Mouse (Mus musculus): Measurements from ENCODE around the gene Nudt8. TPM values are rescaled to one million over a fixed set of nuclear protein-coding genes. Genes with fewer than 3 reads are reported as not detected.
A peak's percentile ranks its signal among the peaks of the same experiment; 100 is the strongest.
"Not testable (repeated sequence)": the region's sequence is repeated elsewhere in the genome, so short reads cannot be mapped to it uniquely, and the experiment has no call there.

Nudt8 gene
- total RNA-seq, 4 experiments from 2014 or later = 7.7 to 9.4 (median 8.7) TPM

DNA sequence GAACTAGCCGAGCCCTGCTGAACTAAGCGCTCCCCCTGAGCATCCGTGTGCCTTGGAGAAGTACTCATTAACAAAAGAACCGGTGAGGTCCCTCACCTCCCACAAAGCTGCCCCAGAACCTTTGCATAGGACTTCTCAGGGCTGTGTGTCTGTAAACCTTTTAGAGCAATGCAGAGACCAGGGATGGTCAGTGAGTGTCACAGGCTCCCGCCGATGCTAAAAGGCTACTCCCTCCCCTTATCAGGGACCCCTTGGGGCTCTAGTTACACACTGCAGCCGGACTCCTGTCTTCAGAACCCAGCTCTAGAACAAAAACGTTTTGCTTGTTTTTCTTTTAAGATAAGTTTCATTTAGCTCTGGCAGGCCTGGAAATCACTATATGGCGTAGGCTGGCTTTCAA lies 12.7 kb downstream of the Nudt8 start:
- no peak for DNase-seq (ENCODE audit: low spot score in 2 of 2)

DNA sequence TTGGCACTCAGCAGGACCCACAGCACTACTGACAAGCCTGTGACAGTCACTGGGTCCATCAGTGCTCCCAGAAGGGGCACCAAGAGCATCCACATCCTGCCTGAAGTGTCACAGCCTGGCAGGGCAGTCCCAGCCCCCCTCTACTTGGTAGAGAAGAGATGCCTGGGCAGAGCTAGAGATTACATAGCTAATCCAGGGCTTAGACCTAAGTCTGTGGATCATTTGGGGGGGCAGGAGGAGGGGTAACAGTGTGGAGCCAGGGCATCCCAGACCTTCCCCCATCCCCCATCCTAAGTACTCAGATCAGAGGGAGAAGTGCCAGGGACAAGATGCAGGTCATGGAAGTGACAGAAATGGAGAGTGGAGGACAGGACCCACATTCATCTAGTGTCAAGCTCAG lies 14.4 kb downstream of the Nudt8 start:
- no peak for DNase-seq (ENCODE audit: low spot score in 2 of 2)

DNA sequence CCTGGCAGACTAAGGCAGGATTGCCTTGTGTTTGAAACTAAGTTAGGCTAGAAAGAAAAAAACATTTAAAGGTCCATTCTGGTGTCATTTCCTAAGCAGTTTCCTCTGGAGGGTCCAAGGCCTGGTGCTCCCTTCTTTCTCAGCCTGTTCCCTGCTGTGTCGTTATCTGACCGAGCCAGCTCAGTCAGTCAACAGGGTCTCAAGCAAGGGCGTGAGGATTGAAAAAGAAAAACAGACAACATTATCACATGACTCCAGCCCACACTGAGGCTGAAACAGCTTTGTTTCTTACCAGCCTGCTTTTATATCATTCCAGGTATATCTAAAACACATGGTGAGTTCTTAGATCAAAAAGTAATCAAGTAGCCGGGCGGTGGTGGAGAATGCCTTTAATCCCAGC lies 15.3 kb downstream of the Nudt8 start:
- DNase-seq (ENCODE audit: low spot score in 2 of 2) = no peak

DNA sequence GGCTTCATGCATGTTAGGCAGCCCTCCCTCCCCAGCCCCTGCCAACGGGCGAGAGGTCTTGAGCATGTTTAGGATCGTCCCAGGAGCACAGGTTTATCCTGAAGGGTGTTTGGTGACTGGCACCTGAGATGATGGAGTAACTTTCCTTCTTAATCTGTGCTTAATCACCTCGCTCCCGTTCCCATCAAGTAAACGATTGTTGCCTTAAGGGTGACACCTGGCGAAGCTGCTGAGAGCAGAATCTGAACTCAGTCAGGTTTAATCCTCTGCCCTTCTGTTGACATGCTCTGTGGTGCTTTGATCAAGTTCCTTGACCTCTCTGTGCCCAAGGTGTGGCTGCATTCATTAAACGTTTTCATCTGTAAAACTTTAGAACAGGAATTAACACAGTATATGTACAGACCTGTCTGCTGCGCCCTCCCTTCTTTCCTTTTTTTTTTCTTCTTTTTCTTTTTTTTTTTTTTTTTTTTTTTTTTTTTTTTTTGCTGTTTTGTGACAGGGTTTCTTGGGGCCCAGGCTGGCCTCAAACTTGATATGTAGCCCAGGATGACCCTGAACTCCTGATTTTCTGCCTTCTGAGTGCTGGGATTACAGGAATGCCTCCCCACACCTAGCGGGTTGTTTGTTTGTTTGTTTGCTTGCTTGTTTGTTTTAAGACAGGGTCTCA lies 17.7 kb downstream of the Nudt8 start:
- DNase-seq (ENCODE audit: low spot score in 2 of 2) = no peak

DNA sequence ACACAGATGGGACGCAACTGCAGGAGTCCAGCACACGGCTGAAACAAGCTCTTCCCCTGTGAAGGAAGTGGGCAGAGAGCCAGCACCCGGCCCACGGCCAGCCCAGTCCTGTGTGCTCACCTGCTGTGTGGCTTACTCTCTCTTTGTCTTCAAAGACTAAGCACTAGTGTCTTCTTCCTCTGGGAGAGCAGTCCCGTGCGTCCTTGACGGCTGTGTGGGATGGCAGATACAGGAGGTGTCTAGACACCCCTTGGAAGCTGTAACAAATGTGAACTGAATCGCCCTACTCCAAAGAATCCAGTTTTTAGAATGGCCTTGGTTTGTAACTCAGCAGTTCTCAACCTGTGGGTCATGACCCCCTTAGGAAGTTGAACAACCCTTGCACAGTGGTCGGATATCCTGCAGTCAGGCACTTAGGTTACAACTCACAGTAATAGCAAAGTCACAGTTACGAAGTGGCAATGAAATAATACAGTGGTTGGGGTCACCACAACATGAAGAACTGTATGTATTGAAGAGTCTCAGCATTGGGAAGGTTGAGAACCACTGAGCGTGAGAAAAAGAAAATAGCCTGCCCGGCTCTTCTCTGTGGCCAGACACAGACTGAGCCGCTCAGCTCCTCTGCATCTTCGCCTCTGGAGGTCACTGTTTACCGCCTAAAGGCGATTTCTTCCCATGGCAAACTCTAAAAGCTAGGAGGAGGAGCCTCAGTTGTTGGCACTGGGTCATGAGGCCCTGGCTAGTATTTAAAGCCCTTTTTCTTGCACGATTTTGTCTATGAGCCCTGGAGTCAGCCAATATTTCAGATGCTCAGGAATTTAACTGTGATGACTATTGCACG lies 18.6 kb downstream of the Nudt8 start:
- peak; percentile 78 to 84 for DNase-seq (ENCODE audit: low spot score in 2 of 2)

DNA sequence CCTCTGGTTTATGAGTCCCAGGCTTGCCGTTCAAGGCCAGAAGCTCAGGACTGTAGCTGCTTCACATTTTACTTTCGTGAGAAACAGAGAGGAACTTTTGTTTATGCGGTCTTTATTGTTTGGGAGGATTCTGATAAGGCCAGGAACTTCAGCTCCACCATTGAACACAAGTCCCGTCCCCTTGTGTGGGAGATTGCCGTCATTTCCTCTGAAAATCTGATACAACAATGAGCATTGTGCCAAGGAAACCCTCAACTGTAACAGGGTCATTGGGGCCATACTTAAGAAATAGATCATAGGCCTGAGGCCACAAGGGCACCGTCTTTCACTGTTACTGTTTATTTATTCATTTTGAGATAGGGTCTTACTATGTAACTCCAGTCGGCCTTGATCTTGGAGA lies 22.8 kb downstream of the Nudt8 start:
- no peak for DNase-seq (ENCODE audit: low spot score in 2 of 2)

DNA sequence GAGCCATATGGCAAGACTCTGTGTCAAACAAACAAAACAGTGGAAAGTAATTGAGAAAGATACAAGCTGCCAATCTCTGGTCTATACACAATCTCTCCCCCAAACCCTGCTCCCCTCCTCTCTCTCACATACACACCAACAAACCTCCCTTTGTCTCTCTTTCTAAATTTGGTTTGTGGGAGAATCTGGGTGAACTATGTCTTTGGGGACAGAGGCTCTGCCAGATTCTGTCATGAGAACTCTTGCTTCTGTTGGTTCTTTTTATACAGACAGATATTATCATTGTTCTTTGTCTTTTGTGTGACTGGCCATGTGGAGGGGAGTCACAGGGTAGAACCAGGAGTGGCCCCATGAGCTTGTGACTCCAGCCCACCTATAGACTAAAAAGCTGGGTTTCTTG lies 27.2 kb downstream of the Nudt8 start:
- DNase-seq (ENCODE audit: low spot score in 2 of 2) = no peak

DNA sequence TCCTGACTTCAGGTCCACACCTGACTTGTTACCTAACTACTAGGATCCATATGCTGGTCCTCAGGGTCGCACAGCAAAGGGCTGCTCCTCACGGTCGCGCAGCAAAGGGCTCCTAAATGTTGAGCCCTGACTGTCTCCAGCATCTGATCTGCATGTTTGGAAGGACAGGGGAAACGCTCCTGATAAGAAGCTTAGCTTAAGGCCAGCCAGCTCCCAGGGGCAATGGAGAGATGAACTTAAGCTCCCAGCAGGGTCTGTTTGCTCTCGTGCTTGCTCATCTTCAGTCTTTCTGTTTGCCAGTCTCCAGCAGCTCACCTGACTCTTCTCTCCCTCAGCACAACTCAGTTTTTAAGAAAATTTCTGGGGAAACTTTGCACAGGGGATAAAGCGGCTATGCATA lies 32.3 kb downstream of the Nudt8 start:
- no peak for DNase-seq (ENCODE audit: low spot score in 2 of 2)

DNA sequence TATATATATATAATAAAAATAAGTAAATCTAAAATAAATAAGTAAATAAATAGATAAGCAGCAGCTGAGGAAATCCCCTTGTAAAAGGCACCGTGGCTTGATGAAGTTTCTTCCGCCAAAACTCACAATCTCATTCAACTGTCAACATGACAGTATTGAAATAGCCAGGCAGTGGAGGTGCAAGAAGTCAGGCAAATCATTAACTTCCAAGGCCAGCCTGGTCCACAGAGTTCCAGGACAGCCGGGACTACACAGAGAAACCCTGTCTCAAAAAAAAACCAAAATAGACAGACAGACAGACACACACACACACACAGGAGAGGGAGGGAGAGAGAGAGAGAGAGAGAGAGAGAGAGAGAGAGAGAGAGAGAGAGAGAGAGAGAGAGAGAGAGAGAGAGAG lies 32.9 kb downstream of the Nudt8 start:
- no peak for DNase-seq (ENCODE audit: low spot score in 2 of 2)

DNA sequence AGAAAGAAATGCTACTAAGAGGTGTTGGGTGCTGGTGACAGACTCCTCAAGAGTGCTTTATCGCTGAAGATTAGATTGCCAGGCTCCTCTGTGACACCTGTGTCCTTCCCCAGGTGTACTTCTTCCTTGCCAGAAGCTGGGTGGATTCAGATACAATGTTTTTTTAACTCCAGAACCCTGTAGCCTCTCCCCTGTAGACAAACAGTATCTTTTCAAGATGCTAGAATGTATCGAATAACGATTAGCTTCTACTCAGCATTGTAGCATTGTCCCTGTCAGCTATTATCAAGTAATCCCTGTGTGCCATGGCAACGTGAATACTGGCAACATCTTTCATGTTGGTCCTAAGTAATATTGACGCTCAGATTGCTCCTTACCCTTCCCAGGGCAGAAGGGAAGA lies 33.4 kb downstream of the Nudt8 start:
- no peak for DNase-seq (ENCODE audit: low spot score in 2 of 2)

DNA sequence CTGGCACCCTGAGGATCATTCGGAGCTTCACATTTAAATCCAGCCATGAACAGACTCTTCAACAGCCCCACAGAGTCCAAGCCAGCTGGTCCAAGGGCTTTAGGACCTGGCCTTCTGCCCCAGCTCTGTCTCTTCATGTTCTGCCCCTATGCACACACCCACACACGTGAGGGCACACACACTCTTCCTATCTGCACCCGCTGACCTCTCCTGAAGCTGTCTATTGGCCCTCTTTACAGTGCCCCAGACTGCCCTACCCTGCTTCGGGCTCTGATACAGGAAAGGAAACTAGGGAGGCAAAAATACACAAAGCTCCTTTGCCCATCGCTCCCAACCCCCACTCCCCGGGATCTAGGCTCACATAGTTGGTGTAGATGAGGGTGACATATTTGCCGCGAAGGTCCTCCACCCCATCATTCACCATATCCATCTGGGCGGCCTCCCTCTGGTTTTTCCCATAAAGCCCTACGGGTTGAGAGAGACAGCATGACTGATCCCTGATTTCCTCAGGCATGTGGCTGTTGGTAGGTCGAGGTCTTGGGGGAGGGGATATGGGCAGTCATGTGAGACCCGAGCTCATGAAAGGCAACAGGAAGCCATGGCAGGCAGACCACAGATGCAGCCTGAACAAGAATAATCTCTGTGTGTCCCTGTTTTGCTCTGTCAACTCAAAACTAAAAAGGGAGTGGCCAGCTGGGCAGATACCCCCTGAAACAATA lies 36.1 kb downstream of the Nudt8 start:
- DNase-seq (ENCODE audit: low spot score in 2 of 2) = no peak

DNA sequence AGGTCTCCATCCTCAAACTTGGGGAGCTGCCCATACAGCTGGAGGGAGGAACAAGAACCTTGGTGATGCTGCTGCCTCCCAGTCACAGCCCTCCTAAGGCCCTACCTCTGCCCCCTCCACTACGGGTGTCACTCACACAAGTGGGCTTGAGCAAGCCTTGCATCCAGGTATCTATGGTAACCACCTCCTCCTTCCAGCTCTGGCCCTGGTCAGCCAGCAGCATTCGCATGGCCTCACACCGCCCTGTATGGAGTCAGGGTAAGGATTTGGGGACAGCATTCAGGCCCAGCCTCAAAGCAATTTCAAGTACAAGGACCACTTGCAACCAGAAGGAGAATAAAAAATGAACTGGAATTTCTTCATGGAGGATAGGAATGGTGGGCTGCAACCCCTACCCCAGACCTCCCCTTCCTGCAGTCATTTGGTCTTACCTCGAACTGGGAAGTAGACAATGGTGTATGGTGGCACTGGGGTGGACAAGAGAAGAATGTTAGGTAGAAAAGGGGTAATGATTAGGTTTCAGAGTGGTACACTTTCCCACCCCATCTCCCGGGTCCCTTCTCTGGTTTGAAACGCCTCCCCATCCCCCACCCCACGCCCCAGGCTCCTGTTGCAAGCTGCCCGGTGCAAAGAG lies 36.9 kb downstream of the Nudt8 start:
- not testable (repeated sequence) for DNase-seq (ENCODE audit: low spot score in 2 of 2)

DNA sequence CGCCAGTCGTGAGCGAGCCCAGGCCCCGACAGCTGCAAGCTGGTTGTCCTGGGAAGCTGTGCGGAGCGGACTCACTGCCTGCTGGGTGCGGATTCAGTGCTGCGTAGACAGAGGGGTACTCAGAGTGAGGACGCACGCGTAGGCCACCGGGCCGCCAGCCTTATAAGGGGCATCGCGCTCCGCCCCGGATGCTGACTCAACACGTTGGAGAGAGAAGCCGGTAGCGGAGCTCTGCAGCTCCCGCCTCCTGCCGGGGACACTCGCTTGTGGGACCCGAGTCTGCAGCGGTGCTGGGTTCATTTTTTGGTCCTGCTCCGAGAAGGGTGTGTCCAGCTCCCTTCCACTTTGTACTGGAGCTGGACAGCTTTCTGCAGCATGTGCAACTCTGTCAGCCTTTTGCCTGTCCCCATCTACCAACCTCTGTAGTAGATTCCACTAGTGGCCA lies 37.4 kb downstream of the Nudt8 start, which contains the start of gene Gstp1:
TSS of gene Gstp1 (minus strand) at position 198 of the 445 bp plus-strand sequence.
- DNase-seq (ENCODE audit: low spot score in 2 of 2) = peak; percentile 88 to 91

DNA sequence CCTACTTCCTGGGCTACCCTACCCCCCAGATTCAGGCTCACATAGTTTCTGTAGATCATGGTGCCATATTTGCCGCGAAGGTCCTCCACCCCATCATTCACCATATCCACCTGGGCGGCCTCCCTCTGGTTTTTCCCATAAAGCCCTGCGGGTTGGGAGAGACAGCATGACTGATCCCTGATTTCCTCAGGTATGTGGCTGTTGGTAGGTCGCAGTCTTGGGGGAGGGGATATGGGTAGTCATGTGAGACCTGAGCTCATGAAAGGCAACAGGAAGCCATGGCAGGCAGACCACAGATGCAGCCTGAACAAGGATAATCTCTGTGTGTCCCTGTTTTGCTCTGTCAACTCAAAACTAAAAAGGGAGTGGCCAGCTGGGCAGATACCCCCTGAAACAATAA lies 40.6 kb downstream of the Nudt8 start:
- DNase-seq (ENCODE audit: low spot score in 2 of 2) = not testable (repeated sequence)

DNA sequence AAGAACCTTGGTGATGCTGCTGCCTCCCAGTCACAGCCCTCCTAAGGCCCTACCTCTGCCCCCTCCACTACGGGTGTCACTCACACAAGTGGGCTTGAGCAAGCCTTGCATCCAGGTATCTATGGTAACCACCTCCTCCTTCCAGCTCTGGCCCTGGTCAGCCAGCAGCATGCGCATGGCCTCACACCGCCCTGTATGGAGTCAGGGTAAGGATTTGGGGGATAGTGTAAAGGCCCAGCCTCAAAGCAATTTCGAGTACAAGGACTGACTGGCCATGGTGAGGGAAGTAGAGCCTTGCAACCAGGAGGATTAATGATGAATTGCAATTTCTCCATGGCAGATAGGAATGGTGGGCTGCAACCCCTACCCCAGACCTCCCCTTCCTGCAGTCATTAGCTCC lies 41.1 kb downstream of the Nudt8 start:
- not testable (repeated sequence) for DNase-seq (ENCODE audit: low spot score in 2 of 2)

DNA sequence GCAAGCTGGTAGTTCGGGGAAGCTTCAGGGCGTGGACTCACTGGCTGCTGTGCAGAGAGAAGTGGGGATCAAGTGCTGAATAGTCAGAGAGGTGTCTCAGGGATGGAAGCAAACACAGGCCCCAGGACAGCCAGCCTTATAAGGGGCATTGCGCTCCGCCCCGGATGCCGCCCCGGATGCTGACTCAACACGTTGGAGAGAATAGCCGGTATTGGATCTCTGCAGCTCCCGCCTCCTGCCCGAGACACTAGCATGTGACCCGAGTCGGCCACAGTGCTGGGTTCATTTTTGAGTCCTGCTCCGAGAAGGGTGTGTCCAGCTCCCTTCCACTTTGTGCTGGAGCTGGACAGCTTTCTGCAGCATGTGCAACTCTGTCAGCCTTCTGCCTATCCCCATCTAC lies 41.7 kb downstream of the Nudt8 start:
- DNase-seq (ENCODE audit: low spot score in 2 of 2) = no peak

DNA sequence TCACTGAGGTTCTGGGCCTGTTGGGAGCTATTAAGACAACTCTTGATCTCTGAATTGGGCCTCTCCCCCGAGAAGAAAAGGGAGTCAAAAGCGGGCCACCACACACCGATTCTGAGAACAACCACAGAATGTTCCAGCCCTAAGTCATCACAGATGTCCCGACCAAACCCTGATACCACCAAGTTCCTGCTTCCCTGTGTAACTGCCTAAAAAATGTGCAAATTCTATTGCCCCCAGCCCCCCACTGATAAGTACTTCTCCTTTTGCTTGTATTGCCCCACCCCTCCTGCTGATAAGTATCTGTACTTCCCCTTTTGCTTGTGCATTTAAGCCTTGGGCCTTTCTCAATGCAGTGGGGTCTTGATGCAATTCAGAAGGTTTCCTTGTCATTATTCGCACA lies 43.7 kb downstream of the Nudt8 start:
- not testable (repeated sequence) for DNase-seq (ENCODE audit: low spot score in 2 of 2)

DNA sequence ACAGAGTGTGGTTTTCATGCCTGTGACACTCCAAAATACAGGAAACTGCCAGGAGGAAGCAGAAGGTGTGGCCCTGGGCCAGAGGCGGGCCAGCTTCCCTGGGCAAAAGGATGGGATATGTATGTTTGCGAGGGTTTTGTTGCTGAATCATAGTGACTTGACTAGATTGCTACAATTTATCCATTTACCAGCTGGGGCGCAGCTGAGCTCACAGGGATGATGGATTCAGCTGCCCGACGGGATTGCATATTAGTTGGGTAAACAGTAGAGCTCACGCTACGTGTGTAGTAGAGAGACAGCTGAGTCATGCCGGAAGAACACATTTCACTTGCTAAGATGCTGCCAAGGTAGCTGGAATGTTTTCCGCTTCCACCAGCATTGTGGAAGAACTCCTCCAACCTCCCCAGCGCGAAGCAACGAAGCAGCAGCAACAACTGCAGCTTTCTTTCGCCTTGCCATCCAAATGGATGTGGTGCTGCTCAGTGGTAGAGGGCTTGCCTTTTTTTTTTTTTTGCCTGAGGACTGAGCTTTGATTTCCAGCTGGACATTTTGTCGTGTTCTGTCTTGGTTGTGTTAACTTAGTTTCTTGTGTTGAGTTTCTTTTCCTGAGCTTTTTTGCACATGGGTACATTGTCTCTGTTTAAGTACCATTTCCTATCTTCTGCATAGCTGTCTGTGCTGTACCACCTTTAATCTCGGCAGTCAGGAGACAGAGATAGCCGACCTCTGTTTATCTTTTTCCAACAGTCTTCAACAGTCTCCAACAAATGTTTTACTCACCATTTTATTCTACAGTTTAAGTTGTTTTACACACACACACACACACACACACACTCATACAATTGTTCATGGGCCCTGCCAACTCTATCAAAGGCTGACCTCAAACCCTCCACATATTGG lies 45.8 kb downstream of the Nudt8 start, which contains the start of gene Gstp2:
TSS of gene Gstp2 (minus strand) at position 58 of the 900 bp plus-strand sequence.
- peak; percentile 84 to 86 for DNase-seq (ENCODE audit: low spot score in 2 of 2)

DNA sequence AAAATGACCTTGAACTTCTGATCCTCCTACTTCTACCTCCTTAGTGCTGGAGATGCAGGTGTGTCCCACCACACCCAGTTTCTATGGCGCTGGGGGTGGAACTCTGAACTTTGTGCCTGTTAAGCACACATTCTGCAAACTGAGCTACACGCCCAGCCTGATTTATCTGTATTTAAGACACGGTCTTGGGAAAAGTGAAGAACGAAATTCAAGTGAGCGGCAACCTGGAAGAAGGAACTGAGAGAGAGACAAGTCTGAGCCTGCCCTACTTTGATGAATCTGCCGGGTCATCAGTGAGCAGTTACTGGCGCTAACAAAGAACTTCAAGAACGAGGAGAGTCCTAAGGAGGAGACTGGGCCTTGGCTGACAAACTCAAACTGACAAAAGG lies 46.5 kb downstream of the Nudt8 start:
- no peak for DNase-seq (ENCODE audit: low spot score in 2 of 2)

DNA sequence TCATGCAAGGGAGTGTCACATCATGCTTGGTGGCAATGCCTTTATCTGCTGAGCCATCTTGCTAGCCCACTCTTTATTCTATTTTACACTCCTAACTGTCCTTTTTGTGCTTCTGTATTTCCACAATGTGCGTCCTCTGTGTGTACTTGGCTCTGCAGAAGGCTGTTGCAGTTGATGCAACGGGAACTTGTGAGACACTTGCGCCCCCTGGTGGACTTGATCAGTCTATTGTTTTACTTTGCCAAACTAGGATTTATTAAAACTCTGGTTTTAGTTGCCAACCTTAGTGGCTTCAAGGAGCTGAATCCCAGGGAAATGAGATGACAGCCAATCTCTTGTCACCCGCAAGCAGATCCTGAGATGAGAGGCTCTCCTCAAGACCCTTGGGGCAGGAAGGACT lies 47.5 kb downstream of the Nudt8 start:
- peak in 1 of 2 experiments; percentile 73 for DNase-seq (ENCODE audit: low spot score in 2 of 2)
